Mouse (Mus musculus): ENCODE results near the gene Capn11.

Capn11 gene

GRCm38 (mm10) chr17:45598891-45599290, 60.2 kb downstream of the Capn11 start:
- no peak for DNase-seq (ENCODE audit: low spot score in 2 of 2)

GRCm38 (mm10) chr17:45598376-45598775, 60.7 kb downstream of the Capn11 start:
- no peak for DNase-seq (ENCODE audit: low spot score in 2 of 2)

DNA sequence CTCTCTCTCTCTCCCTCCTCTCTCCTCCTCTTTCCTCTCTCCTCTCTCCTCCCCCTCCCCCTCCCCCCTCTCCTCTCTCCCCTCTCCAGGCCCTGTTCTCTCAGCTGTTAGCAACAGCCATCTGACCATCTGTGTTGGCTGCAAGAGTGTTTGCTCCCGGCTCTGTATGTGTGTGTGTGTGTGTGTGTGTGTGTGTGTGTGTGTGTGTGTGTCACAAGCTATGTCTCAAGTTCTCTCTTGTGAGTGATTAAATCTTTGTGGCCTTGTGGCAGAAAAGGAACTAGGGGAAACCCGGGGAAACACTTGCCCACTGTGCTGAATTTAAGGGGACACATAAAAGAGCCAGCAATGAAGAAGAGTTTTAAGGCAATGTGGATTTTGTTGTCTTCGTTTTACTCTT, 61.3 kb downstream of the Capn11 start:
- no peak for DNase-seq (ENCODE audit: low spot score in 2 of 2)

GRCm38 (mm10) chr17:45596631-45597396, 62.3 kb downstream of the Capn11 start:
- DNase-seq (ENCODE audit: low spot score in 2 of 2): peak in 1 of 2 experiments; percentile 47

- DNase-seq (ENCODE audit: low spot score in 2 of 2): no peak
Measured at GRCm38 (mm10) chr17:45595736-45596390, 63.3 kb downstream of the Capn11 start.

DNA sequence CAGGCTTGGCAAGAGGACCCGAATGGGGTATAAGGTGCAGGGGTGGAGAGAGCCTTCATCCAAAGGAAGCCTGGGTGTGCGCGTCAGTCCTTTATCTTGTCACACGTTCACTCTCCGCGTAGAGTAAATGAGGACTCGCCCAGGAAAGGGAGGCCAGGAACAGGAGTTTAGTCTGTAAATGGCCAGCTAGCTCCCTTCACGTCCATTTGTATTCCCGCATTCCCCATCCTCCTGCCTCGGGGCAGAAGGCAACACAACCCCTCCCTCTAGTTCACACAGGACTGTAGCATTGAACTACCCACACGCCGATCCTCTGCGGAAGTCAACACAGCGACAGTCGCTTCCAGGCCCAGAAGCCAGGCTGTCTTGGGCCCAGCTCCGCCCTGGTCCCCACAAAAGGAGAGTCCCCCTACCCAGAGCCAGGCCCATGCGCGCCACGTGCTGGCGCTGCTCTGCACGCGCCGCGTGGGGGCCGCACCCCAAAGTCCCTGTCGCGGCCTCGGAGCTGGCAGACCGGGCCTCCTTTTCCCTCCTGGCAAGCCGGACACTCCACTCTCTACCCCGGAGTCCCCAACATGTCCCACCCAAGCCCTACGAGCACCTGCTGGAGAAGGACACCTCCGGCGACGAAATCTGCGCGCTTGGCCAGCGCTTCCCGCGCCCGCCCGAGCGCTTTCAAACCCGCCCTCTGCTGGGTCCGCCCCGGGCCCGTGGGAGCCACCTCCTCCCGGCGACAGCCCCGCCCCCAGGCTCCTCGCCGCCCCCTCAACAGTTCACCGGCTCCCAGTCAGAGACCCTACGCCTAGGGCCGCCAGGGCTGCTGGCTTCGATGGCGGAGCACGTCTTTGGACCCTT, 64.0 kb downstream of the Capn11 start:
- DNase-seq (ENCODE audit: low spot score in 2 of 2): peak in 1 of 2 experiments; percentile 49

- no peak for DNase-seq (ENCODE audit: low spot score in 2 of 2)
Measured at GRCm38 (mm10) chr17:45594195-45594594, 64.9 kb downstream of the Capn11 start.

GRCm38 (mm10) chr17:45593479-45593878, 65.6 kb downstream of the Capn11 start:
- DNase-seq (ENCODE audit: low spot score in 2 of 2): no peak

DNA sequence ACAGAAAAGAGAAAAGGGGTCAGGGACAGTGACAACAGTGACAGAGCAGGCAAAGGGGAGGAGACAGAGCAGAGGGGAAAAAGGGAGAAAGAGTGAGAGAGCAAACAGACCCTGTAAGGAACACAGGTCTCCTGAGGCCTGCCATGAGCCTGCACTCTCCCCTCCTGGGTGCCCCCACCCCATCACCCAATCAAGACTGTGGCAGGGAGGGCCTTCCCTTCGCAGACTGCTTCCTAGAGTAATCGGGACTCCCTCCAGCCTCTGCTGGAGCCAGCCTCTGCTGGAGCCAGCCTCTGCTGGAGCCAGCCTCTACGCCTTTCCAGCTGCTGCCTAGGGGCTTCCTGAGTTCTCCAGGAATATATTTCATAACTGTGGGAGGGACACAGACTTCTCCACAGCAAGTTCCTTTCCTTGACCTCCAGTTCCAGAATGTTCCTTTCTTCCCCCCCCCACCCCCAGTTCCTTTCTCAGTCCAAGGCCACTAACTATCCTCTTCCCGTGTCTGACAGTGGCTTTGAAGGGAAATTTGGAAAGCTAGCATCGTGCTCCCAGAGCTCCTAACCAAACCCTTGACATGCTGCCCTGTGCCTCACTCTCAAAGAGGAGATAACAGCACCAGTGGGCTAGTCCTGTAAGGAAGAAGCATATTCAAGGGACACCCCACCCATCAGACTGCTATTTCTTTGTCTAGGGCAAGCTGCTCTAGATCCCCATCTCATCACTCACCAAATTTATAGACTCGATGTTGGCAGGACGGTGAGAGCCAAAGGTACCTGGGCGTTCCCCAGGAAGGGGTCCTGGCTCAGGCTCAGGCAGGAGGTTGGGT, 66.3 kb downstream of the Capn11 start:
- DNase-seq (ENCODE audit: low spot score in 2 of 2): no peak

DNA sequence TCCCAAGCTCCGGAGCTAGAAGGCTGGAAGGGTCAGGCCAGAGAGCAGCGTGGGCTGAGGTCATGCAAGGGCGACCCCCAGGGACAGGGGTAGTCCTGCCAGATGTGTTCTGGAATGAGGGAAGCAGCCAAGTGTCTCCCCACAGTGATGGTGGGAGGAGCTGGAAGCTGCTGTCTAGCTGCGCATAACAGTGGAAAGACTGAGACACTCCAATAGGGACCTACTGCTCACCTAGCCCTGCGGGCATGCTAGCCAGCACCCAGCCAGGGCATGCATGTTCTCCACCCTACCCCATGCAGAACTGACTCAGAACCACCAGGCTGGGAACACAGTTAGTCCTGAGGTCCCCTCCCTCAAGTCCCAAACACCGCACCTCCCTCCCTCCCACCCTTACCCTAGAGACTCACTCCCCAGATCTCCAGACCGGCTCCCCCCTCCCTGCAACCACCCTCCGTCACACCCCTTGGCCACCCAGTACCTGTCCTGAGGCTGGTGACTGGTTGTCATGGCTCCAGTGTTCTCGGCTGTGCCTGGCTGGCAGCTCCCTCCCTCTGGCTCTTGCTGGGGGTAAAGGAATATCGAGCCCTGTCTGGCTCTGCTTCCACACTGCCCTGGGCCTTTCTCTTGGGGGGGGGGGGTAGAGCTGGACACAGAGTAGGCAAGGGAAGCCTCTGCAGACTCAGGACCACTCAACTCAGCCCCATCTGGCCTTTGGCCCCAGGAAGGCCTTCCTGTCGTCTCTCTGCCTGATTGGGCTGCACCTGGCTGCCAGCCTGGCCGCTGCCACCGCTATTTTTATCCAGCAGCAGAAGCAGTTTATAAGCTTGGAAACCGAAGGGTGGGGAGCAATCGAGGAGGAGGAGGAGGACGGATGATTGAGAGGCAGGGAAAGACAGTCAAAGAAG, 67.2 kb downstream of the Capn11 start:
- DNase-seq (ENCODE audit: low spot score in 2 of 2): no peak

DNA sequence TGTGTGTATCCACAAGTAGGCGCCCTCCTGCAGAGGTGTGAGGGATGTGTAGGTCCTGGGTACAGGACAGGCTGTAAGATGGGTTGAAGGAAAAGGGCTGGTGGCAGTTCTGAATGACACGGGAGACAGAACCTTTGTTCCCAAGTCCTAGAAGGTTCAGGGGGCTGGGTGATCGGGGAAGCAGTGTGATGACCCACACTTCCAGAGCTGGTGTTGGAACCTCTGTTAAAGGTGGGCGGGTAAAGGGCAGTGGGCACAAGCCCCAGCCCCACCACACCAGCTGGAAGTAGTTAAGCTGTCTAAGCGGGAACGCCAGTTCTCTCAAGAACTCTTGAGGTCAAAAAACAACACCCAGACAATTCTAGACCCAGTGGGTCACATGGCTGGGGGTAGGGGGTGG, 68.7 kb downstream of the Capn11 start:
- no peak for DNase-seq (ENCODE audit: low spot score in 2 of 2)

- no peak for DNase-seq (ENCODE audit: low spot score in 2 of 2)
Measured at GRCm38 (mm10) chr17:45589844-45590243, 69.3 kb downstream of the Capn11 start.

DNA sequence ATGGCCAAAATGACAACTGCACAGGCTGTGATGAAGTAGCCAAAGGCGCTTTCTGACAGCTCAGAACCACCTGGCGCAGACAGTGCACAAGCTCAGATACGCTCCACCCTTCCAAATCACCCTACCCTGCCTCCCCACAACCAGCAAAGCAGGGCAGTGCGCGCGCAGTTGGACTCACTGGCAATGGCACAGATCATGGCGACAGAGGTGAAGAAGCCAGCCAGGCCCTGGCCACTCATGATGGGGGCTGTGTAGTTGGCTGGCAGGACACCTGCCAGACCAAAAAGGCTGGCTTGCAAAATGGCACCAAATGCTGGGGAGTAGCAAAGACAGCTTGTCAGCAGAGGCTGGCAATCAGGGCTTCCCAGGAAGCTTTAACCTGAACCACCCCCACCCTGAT, 69.9 kb downstream of the Capn11 start:
- DNase-seq (ENCODE audit: low spot score in 2 of 2): no peak

- no peak for DNase-seq (ENCODE audit: low spot score in 2 of 2)
Measured at GRCm38 (mm10) chr17:45588370-45588769, 70.8 kb downstream of the Capn11 start.

GRCm38 (mm10) chr17:45586449-45586837, 72.7 kb downstream of the Capn11 start:
- DNase-seq (ENCODE audit: low spot score in 2 of 2): no peak

GRCm38 (mm10) chr17:45585725-45586448, 73.2 kb downstream of the Capn11 start:
- no peak for DNase-seq (ENCODE audit: low spot score in 2 of 2)

DNA sequence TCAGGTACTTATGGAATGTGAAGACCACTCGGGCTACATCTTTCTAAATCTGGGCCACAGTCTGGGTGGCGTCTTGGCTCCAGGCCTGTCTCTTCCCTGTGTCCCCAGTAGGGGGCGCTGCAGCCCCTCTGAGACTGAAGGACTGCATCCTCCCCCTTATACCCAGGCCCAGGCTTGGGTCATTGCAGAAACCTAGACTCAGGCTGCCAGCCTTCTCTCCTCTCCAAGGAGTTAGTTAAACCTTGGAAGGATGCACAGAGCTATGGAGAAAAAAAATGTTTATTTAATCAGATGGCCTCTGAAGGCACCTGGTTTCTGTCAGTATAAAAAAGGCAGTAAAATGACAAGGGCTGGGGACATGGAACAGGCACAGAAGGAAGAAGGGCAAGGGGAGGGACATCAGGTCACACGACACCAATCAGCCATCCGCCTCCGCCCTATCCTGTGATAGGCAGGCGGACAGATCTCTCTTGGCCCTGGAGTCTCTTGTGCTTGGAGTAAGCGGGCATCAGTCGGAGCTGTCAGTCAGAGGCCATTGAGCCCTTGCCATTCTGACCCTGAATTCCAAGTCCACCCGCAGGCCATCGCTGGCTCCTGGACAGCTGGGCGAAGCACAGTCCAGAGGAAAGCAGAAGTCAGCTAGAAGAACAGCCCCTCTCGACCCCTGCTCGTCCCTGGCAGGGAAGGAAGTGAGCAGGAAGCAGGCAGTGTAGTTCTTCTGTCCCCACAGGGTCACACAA, 74.0 kb downstream of the Capn11 start:
- peak; percentile 70 to 77 for DNase-seq (ENCODE audit: low spot score in 2 of 2)

DNA sequence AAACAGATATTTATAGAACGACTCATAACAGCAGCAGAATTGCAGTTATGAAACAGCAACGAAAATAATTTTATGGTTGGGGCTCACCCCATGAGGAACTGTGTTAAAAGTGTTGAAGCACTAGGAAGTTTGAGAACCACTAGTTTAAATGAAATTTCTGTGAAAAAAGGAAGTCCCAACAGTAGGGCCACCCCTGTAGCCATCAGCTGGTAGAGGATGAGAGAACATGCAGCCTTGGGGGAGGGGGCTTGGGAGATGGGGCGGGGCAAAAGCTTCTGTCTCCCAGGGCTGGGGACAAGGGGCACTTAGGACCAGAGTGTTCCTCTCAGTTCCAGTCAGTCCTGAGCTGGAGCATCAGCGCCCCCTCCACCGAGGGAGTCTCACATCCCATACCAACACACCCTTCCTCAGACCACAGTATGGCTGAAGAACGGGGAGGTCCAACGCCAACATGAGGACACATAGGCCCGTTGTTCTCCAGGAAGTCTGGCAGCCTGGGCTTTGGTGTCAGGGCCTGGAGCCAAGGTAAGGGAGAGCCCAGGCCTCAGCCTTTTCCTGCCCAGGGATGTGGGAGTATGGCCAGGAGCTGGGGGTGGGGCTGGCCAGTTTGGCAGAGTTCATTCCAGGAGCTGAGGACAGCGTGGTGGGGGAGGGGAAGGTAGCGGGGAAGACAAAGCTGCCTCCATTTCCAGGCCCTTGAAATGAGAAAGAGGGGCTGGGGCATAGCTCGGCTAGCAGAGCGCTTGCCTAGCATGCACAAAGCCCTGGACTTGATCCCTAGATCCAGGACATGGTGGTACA, 74.8 kb downstream of the Capn11 start:
- DNase-seq (ENCODE audit: low spot score in 2 of 2): peak; percentile 63 to 79
